Mouse (Mus musculus) midbrain, postnatal 0 days (tissue): ENCODE measurements around the gene Zfp46. TPM values are rescaled to one million over a fixed set of nuclear protein-coding genes. Genes with fewer than 3 reads are reported as not detected.

Experiments
- ATAC-seq: fragments of 200-750 bp; cut with Nextera tagmentation; 2 replicates; pipeline ENCODE4 v1.8.0; 2017; ENCODE audit warnings: moderate number of reproducible peaks, mild to moderate bottlenecking, moderate TSS enrichment, moderate library complexity; ENCODE audit not compliant: low FRiP score
- DNase-seq: peaks from one replicate; pipeline ENCODE4 v3.0.0-alpha.2; 2015; ENCODE audit warnings: low spot score
- H3K27ac ChIP-seq: fragments of 300-500 bp; sonication (generic); 2 replicates; pipeline ENCODE4 v1.5.1; 2014; ENCODE audit warnings: low read depth, mild to moderate bottlenecking, low read length, mixed read lengths
- H3K27me3 ChIP-seq: fragments of 300-500 bp; sonication (generic); 2 replicates; pipeline ENCODE4 v1.6.1; 2014; ENCODE audit warnings: low read length, control low read depth, mixed read lengths; ENCODE audit not compliant: insufficient read depth
- H3K36me3 ChIP-seq: fragments of 300-500 bp; sonication (generic); 2 replicates; pipeline ENCODE4 v1.6.1; 2014; ENCODE audit warnings: low read length, control low read depth, mixed read lengths; ENCODE audit not compliant: insufficient read depth
- H3K4me1 ChIP-seq: fragments of 300-500 bp; sonication (generic); 2 replicates; pipeline ENCODE4 v1.6.1; 2014; ENCODE audit warnings: mild to moderate bottlenecking, control low read depth, antibody characterized with exemption, low read length, mixed read lengths; ENCODE audit not compliant: insufficient read depth
- H3K4me2 ChIP-seq: fragments of 300-500 bp; sonication (generic); 2 replicates; pipeline ENCODE4 v1.6.1; 2014; ENCODE audit warnings: low read depth, mild to moderate bottlenecking, low read length, mixed read lengths; ENCODE audit not compliant: poor library complexity, severe bottlenecking
- H3K4me3 ChIP-seq: fragments of 300-500 bp; sonication (generic); 2 replicates; pipeline ENCODE4 v1.5.1; 2014; ENCODE audit warnings: low read depth, mild to moderate bottlenecking, low read length, moderate library complexity
- H3K9ac ChIP-seq: fragments of 300-500 bp; sonication (generic); replicated peaks from 2 replicates; pipeline ENCODE4 v1.6.1; 2014; ENCODE audit warnings: mild to moderate bottlenecking, low read length, moderate library complexity, mixed read lengths; ENCODE audit not compliant: poor library complexity, severe bottlenecking
- H3K9me3 ChIP-seq: fragments of 300-500 bp; sonication (generic); 2 replicates; pipeline ENCODE4 v1.6.1; 2016; ENCODE audit warnings: low read length, control low read depth
- CTCF ChIP-seq: IDR thresholded peaks from 2 replicates; pipeline ENCODE4 v1.5.1; 2016; ENCODE audit warnings: antibody characterized with exemption, mild to moderate bottlenecking
- WGBS: fragments of 180-500 bp; shearing (Covaris S2); extraction: QIAGEN DNeasy Blood & Tissue Kit; methylation state at CpG from one replicate; pipeline ENCODE4 v1.1.7; 2014; 5-methylcytosine and 5-hydroxymethylcytosine counted together
- polyA plus RNA-seq: library from polyadenylated mRNA; unstranded; fragments of >200 nt; fragmentation: Nextera tagmentation; extraction: Ambion mirVana; gene quantifications from 2 replicates; pipeline ENCODE4 v1.2.1, GENCODE M21; 2015
- total RNA-seq: library from RNA; depleted of rRNA; stranded (reverse); fragments of >200 nt; gene quantifications from 2 replicates; pipeline ENCODE4 v1.2.3, GENCODE M21; 2014

The Zfp46 gene
- total and polyA plus RNA-seq, 2 experiments from 2014 or later, result 27.7 to 53.8 TPM

DNA sequence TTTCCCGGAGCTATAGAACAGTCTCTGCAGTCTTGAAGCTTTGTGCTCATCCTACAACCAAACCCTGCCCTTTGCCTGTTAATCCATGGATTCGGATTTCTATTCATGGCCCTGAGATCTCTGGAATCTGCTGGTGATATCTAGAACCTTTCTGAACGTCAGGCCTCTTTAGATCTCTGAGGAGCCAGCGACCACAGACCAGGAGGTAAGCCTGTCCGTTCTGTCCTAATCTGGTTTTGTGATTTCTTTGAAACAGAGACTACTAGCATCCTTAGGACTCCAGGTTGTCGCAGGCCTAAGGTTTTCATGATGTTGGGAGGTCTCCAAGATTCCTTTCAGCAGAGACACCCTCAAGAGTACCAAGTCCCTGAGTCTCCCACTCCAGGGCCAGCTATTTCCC, 408 bp downstream of the Zfp46 start:
- no peak for TF ChIP-seq CTCF
- H3K9me3 ChIP-seq, result no peaks in the 10 kb centered on the region
- no peaks in the 10 kb centered on the region for H3K27me3 ChIP-seq
- peak overlapping the region; percentile 61 for H3K4me2 ChIP-seq
- ATAC-seq, result peak; percentile 1; the same call in 1 of the 2 replicates
- peak overlapping the region; percentile 72 for H3K4me3 ChIP-seq
- no peak for DNase-seq
- peaks cover 10% of the 10 kb centered on the region; the same call in 1 of the 2 replicates for H3K4me1 ChIP-seq
- 12% methylated on average over 6 of the region's 6 CpGs for WGBS
- 0 out of 2 replicates have a peak, but pooled peaks cover 6% of the 10 kb centered on the region for H3K36me3 ChIP-seq
- H3K9ac ChIP-seq, result peak overlapping the region; percentile 54
- H3K27ac ChIP-seq, result peak overlapping the region; percentile 93

DNA sequence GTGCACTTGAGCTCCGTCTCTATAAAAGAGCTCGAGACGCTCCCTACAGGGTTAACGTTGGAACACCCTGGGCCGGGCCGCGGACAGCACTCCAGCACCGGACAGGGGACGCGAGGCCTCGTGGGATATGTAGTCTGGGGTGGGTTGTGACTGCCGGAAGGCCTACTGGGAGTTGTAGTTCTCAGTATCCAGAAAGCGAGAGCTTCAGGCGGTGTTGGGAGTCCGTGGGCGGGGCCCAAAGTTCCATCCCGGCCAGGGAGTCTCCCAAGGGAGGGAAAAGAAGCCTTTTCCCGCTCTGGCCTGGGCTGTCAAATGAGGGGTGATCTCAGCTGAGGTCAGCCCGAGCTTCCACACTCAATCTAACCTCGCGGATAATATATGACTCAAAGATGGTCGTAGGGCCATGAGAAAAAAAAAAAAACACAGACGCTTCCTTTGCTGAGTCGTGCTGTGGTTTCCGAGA, 896 bp downstream of the Zfp46 start:
- DNase-seq (peak; percentile 98), ATAC-seq (peak; percentile 91)
- Histone ChIP-seq H3K4me3 (peak overlapping the region; percentile 72), H3K4me1 (peaks cover 10% of the 10 kb centered on the region; the same call in 1 of the 2 replicates), H3K9ac (peak overlapping the region; percentile 54), H3K36me3 (peaks cover 11% of the 10 kb centered on the region; the same call in 1 of the 2 replicates), H3K27me3 (no peaks in the 10 kb centered on the region), H3K9me3 (no peaks in the 10 kb centered on the region), H3K4me2 (peak overlapping the region; percentile 61), H3K27ac (peak overlapping the region; percentile 93)
- peak; percentile 15; the same call in 1 of the 2 replicates for TF ChIP-seq CTCF
- under 1% methylated on average over 25 of the region's 25 CpGs for WGBS

DNA sequence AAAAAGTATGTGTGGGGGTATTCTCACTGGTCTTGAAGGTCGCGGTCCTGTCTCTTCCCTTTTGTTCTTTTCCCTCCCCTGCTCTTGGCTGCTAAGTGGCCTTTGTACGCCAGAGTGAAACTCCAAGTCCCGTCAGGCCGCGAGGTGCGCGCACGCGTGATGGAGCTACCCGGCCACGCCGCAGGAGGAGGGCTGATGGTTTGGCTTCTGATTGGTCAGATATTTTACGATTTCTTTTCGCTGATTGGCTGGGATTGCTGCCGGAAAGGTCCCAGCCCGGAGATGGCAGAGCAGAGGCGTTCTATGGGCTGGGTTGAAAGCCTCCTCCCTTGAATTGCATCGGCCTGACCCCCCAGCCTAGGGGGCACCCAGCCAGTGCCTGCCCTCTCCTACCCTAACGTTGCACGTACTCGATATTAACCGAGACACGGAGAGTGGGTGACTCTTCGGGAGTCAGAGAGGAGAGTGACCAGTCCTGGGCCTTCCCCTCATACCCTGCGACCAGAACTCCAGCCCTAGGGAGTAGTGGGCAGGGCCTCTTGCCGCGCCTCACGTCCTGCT, 1.4 kb downstream of the Zfp46 start:
- H3K27me3 ChIP-seq, result no peaks in the 10 kb centered on the region
- H3K4me2 ChIP-seq, result peak overlapping the region; percentile 70
- H3K4me1 ChIP-seq, result peaks cover 10% of the 10 kb centered on the region; the same call in 1 of the 2 replicates
- H3K4me3 ChIP-seq, result peak overlapping the region; percentile 72
- ATAC-seq (peak; percentile 85), DNase-seq (peak; percentile 98)
- no peak for TF ChIP-seq CTCF
- H3K9ac ChIP-seq, result peak overlapping the region; percentile 79
- 0% methylated on average over 29 of the region's 29 CpGs for WGBS
- H3K36me3 ChIP-seq, result peaks cover 13% of the 10 kb centered on the region; the same call in 1 of the 2 replicates
- peak overlapping the region; percentile 93 for H3K27ac ChIP-seq
- H3K9me3 ChIP-seq, result no peaks in the 10 kb centered on the region

DNA sequence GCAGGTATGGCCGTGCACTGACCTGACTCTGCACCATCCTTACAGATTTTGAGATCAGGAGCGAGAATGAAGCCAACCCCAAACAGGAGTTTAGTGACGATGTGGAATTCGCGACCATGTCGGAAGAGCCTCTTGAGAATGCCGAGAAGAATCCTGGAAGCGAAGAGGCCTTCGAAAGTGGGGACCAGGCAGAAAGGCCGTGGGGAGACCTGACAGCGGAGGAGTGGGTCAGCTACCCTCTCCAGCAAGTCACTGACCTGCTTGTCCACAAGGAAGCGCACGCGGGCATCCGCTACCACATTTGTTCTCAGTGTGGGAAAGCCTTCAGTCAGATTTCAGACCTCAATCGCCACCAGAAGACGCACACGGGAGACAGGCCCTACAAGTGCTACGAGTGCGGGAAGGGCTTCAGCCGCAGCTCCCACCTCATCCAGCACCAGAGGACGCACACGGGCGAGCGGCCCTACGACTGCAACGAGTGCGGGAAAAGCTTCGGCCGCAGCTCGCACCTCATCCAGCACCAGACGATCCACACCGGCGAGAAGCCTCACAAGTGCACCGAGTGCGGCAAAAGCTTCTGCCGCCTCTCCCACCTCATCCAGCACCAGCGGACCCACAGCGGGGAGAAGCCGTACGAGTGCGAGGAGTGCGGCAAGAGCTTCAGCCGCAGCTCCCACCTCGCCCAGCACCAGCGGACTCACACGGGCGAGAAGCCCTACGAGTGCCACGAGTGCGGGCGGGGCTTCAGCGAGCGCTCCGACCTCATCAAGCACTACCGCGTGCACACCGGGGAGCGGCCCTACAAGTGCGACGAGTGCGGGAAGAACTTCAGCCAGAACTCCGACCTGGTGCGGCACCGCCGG, 5.7 kb downstream of the Zfp46 start:
- Histone ChIP-seq H3K4me1 (no peaks in the 10 kb centered on the region; the same call in 1 of the 2 replicates), H3K36me3 (peaks cover 31% of the 10 kb centered on the region), H3K27ac (no peak overlapping the region), H3K27me3 (no peaks in the 10 kb centered on the region), H3K9ac (no peak overlapping the region), H3K4me2 (no peak overlapping the region), H3K9me3 (no peaks in the 10 kb centered on the region), H3K4me3 (no peak overlapping the region)
- WGBS, result 38% methylated on average over 66 of the region's 66 CpGs
- DNase-seq (no peak), ATAC-seq (no peak)
- TF ChIP-seq CTCF, result 0 out of 2 replicates have a peak, but pooled peaks have one; percentile 9

DNA sequence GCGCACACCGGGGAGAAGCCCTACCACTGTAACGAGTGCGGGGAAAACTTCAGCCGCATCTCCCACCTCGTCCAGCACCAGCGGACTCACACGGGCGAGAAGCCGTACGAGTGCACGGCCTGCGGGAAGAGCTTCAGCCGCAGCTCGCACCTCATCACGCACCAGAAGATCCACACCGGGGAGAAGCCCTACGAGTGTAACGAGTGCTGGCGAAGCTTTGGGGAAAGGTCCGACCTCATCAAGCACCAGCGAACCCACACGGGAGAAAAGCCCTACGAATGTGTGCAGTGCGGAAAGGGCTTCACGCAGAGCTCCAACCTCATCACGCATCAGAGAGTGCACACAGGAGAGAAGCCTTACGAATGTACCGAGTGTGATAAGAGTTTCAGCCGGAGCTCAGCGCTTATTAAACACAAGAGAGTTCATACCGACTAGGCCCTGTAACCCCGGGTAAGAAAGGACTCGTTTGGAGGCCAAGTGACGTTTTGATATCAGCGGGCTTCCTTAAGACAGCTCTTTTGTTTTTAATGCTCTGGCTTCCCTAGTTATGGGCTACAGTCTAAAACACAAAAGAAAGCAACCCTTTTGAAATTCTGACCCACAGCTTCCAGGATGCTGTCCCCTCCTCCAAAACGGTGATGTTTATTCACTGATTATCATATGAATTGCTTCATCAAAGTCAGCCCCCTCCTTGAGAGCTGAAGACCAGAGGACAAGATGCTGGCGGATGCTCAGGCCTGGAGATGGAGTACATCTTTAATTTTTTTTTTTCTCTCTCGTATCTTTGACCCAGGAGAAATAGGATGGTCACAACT, 6.5 kb downstream of the Zfp46 start:
- no peak overlapping the region for H3K27ac ChIP-seq
- no peak for DNase-seq
- no peaks in the 10 kb centered on the region for H3K9me3 ChIP-seq
- no peaks in the 10 kb centered on the region; the same call in 1 of the 2 replicates for H3K4me1 ChIP-seq
- no peaks in the 10 kb centered on the region for H3K27me3 ChIP-seq
- no peak for TF ChIP-seq CTCF
- H3K4me2 ChIP-seq, result no peak overlapping the region
- no peak overlapping the region for H3K4me3 ChIP-seq
- WGBS, result 36% methylated on average over 39 of the region's 39 CpGs
- peaks cover 31% of the 10 kb centered on the region for H3K36me3 ChIP-seq
- no peak for ATAC-seq
- no peak overlapping the region for H3K9ac ChIP-seq
